ENCODE assay signal across 21 mouse cellular contexts in the genomic region with DNA sequence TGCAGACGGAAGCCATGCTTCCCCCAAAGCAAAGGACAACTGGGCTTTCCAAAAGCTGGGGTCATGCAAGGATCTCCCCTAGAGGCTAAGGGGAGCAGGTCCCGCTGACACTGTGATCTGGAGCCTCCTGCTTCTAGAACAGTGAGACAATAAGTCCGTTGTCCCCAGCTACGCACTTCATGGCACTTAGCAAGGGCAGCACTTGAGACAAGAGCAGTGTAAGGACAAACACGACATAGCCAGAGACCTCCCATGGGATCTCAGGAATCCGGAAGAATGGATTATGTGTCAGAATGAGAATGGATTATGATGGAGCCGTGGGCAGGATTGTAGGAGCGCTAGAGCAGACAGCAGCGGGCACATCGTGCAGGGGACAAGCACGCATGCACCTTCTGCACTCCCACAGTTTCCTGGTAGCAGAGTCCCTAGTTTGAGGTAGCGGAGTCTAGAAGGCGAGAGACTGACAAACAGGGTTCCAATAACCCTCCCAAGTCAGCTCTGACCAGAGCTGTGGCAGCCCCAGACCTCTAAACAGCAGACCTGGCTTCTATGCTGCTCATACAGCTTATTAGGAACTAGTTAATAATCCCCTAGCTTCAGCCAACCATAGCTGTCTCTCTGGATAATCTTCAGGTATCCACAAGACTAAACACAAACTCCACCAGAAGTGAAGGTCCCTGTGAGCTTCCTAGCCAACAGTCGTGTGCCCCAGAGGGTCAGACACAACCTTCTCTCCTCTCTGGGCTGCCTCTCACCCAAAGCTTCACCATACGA. TPM values are rescaled to one million over a fixed set of nuclear protein-coding genes. Genes with fewer than 3 reads are reported as not detected.
A peak's percentile ranks its signal among the peaks of the same experiment; 100 is the strongest.
DNase-seq lines count a peak whose midpoint lies in the region; ATAC-seq and TF ChIP-seq lines count a peak whose summit lies in the region.
"Had no signal": no experiment of that assay in that cellular context is flagged by ENCODE, and none has a peak within 500 bp of the region (broad histone marks: within the 10 kb centered on the region; RNA-seq: fewer than 3 reads in every experiment).

No protein-coding gene starts in this region.

- H3K36me3 ChIP-seq in kidney, postnatal 0 days (ENCODE audit: insufficient read depth, low read length), result peaks cover 14% of the 10 kb centered on the region; the same call in 1 of the 2 replicates
- H3K36me3 ChIP-seq in lung, postnatal 0 days (ENCODE audit: insufficient read depth, low read length), result no peaks in the 10 kb centered on the region
- H3K36me3 ChIP-seq in forebrain, embryonic 13.5 days (ENCODE audit: poor library complexity, severe bottlenecking), result peaks cover 8% of the 10 kb centered on the region; the same call in 1 of the 2 replicates

- no peak for TF ChIP-seq CTCF in kidney, postnatal 0 days (IDR thresholded peaks at IDR 0.05; ENCODE audit: low read depth)
- TF ChIP-seq CTCF in lung, postnatal 0 days (IDR thresholded peaks at IDR 0.05), result no peak

- peak; percentile 36; the same call in 1 of the 2 replicates for TF ChIP-seq EP300 in lung, postnatal 0 days (IDR thresholded peaks at IDR 0.05)

- H3K4me2 ChIP-seq in kidney, postnatal 0 days (ENCODE audit: low read length), result no peak overlapping the region
- H3K4me2 ChIP-seq in lung, postnatal 0 days (replicated peaks; ENCODE audit: low read depth, low read length), result no peak overlapping the region
- H3K4me2 ChIP-seq in forebrain, embryonic 13.5 days, result no peak overlapping the region
- H3K4me2 ChIP-seq: embryonic facial prominence, embryonic 15.5 days; heart, embryonic 12.5 days; limb, embryonic 13.5 days; midbrain, embryonic 15.5 days; stomach, embryonic 15.5 days had no signal

- peak overlapping the region; percentile 47; the same call in 1 of the 2 replicates for H3K27ac ChIP-seq in kidney, postnatal 0 days
- no peak overlapping the region for H3K27ac ChIP-seq in lung, postnatal 0 days (ENCODE audit: low read length)
- H3K27ac ChIP-seq in forebrain, embryonic 13.5 days, result no peak overlapping the region
- H3K27ac ChIP-seq: embryonic facial prominence, embryonic 15.5 days; limb, embryonic 13.5 days; liver, embryonic 14.5 days; midbrain, embryonic 15.5 days; stomach, embryonic 15.5 days had no signal

- H3K27me3 ChIP-seq in kidney, postnatal 0 days (ENCODE audit: insufficient read depth, low read length), result no peaks in the 10 kb centered on the region
- no peaks in the 10 kb centered on the region for H3K27me3 ChIP-seq in lung, postnatal 0 days (replicated peaks; ENCODE audit: insufficient read depth, low read length)
- H3K27me3 ChIP-seq in forebrain, embryonic 13.5 days, result no peaks in the 10 kb centered on the region
- H3K27me3 ChIP-seq: embryonic facial prominence, embryonic 15.5 days; heart, embryonic 12.5 days; limb, embryonic 13.5 days; midbrain, embryonic 15.5 days; stomach, embryonic 15.5 days had no signal

- peak; percentile 12 for DNase-seq in urinary bladder, adult 2 months (ENCODE audit: low spot score)
- no peak for DNase-seq in urinary bladder, postnatal 25 days (ENCODE audit: low spot score)
- peak; percentile 7 for DNase-seq in kidney, postnatal 0 days (ENCODE audit: low spot score)
- peak; percentile 64 for DNase-seq in lung, postnatal 0 days (ENCODE audit: low spot score)
- DNase-seq in spleen, postnatal 4 days (ENCODE audit: low spot score in 2 of 2), result no peak
- DNase-seq in spleen, adult 12 weeks (ENCODE audit: low spot score), result no peak
- DNase-seq: cerebellum, postnatal 10 days; embryo, embryonic 11 days; heart, postnatal 36 days; layer of hippocampus, adult 9-11 months; spleen, adult 18-20 months had no signal

- 69% methylated on average over 15 of the region's 15 CpGs for WGBS in kidney, postnatal 0 days
- 62% methylated on average over 15 of the region's 15 CpGs for WGBS in lung, postnatal 0 days
- 86% methylated on average over 15 of the region's 15 CpGs for WGBS in forebrain, embryonic 13.5 days

- H3K9me3 ChIP-seq in kidney, postnatal 0 days (replicated peaks; ENCODE audit: low read length), result no peaks in the 10 kb centered on the region
- no peaks in the 10 kb centered on the region for H3K9me3 ChIP-seq in lung, postnatal 0 days (ENCODE audit: low read length)
- H3K9me3 ChIP-seq in forebrain, embryonic 13.5 days (replicated peaks), result no peaks in the 10 kb centered on the region
- H3K9me3 ChIP-seq: embryonic facial prominence, embryonic 15.5 days; heart, embryonic 12.5 days; limb, embryonic 13.5 days; midbrain, embryonic 15.5 days; stomach, embryonic 15.5 days had no signal

- H3K4me3 ChIP-seq in kidney, postnatal 0 days (replicated peaks; ENCODE audit: low read depth, low read length), result no peak overlapping the region
- no peak overlapping the region for H3K4me3 ChIP-seq in lung, postnatal 0 days (ENCODE audit: low read depth, low read length)
- no peak overlapping the region for H3K4me3 ChIP-seq in forebrain, embryonic 13.5 days
- H3K4me3 ChIP-seq: embryonic facial prominence, embryonic 15.5 days; heart, embryonic 12.5 days; limb, embryonic 13.5 days; midbrain, embryonic 15.5 days; stomach, embryonic 15.5 days had no signal

- peak; percentile 74 for ATAC-seq in kidney, postnatal 0 days (replicated peaks; ENCODE audit: low FRiP score, low read depth)
- peak; percentile 84 for ATAC-seq in lung, postnatal 0 days
- no peak for ATAC-seq in forebrain, embryonic 13.5 days
- ATAC-seq: hindbrain, embryonic 16.5 days; midbrain, embryonic 15.5 days had no signal

- no peaks in the 10 kb centered on the region for H3K4me1 ChIP-seq in kidney, postnatal 0 days (replicated peaks; ENCODE audit: insufficient read depth, low read length)
- H3K4me1 ChIP-seq in lung, postnatal 0 days (ENCODE audit: insufficient read depth, low read depth, low read length), result no peaks in the 10 kb centered on the region
- H3K4me1 ChIP-seq in forebrain, embryonic 13.5 days, result no peaks in the 10 kb centered on the region
- H3K4me1 ChIP-seq: embryonic facial prominence, embryonic 15.5 days; limb, embryonic 13.5 days; midbrain, embryonic 15.5 days; stomach, embryonic 15.5 days had no signal

- H3K9ac ChIP-seq in kidney, postnatal 0 days (ENCODE audit: low read depth, low read length), result no peak overlapping the region
- H3K9ac ChIP-seq in lung, postnatal 0 days (replicated peaks; ENCODE audit: low read depth), result no peak overlapping the region
- H3K9ac ChIP-seq in forebrain, embryonic 13.5 days, result no peak overlapping the region
- H3K9ac ChIP-seq: embryonic facial prominence, embryonic 15.5 days; heart, embryonic 12.5 days; limb, embryonic 13.5 days; liver, embryonic 14.5 days; midbrain, embryonic 15.5 days; stomach, embryonic 15.5 days had no signal

RNA-seq across cellular contexts. Expression of a gene that starts 50.7 kb away (rescaled TPM):
- not detected in 2 replicates for polyA plus RNA-seq in urinary bladder, adult 2 months (2012; rRNA removed)
- polyA plus RNA-seq in kidney, postnatal 0 days (2015; fragmentation: Nextera tagmentation; extraction: Ambion mirVana), result not detected in 2 replicates
- not detected in 2 replicates for polyA plus RNA-seq in lung, postnatal 0 days (2015; fragmentation: Nextera tagmentation; extraction: Ambion mirVana)
- not detected in 2 replicates for polyA plus RNA-seq in forebrain, embryonic 13.5 days (2015; fragmentation: Nextera tagmentation; extraction: Ambion mirVana)
- polyA plus RNA-seq: C2C12; forebrain, embryonic 11.5 days; heart, embryonic 12.5 days; hindbrain, embryonic 16.5 days; limb, embryonic 13.5 days; liver, embryonic 14.5 days; midbrain, embryonic 15.5 days; stomach, embryonic 15.5 days had no signal

Comparison
In these comparisons a context has a peak if more than half of its experiments do, and no peak if none do; other contexts are left out.
1. DNase-seq: peak in urinary bladder, adult 2 months (single experiment), kidney, postnatal 0 days (single experiment) and lung, postnatal 0 days (single experiment); none in urinary bladder, postnatal 25 days (single experiment), spleen, postnatal 4 days (0 of 2) and spleen, adult 12 weeks (single experiment).